Mouse (Mus musculus): ENCODE data around the gene Nfyc. TPM values are rescaled to one million over a fixed set of nuclear protein-coding genes. Genes with fewer than 3 reads are reported as not detected.

Nfyc gene
- total and polyA plus RNA-seq, 2 experiments from 2014 or later, result 91.1 to 174 TPM

DNA sequence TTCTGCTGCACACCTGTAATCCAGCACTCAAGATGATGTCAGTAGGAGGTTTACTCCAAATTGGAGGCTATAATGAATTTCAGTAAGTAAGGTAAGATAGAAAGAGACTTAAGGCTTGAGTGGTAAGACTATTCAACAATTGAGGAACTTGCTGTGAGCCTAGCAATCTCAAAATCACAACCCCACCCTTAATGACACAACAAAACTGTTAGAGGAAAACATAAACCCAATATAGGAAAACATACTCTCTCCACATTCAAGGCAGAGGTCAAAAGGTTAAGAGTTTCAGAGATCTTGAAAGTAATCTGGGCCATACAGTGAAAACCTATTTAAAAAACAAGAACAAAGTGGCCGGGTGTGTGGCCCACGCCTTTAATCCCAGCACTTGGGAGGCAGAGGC is 34.7 kb downstream of the Nfyc start:
- ATAC-seq (ENCODE audit: insufficient read depth, low read depth) (no peak), DNase-seq (ENCODE audit: low spot score) (no peak)
- Histone ChIP-seq H3K36me3 (replicated peaks; ENCODE audit: control insufficient read depth, insufficient read depth, low read length) (no peaks in the 10 kb centered on the region; the same call in 1 of the 2 replicates), H3K9me3 (replicated peaks; ENCODE audit: control insufficient read depth, low read length) (no peaks in the 10 kb centered on the region), H3K27ac (ENCODE audit: low read depth) (no peak overlapping the region), H3K4me3 (ENCODE audit: low read depth, low read length) (no peak overlapping the region), H3K4me2 (ENCODE audit: low read depth, low read length) (no peak overlapping the region), H3K9ac (replicated peaks; ENCODE audit: low read depth, low read length) (no peak overlapping the region), H3K27me3 (ENCODE audit: control insufficient read depth, insufficient read depth, low read length) (no peaks in the 10 kb centered on the region), H3K4me1 (ENCODE audit: control insufficient read depth, insufficient read depth) (peaks cover 33% of the 10 kb centered on the region)
- WGBS, result 86% methylated on average over 2 of the region's 2 CpGs
- TF ChIP-seq EP300 (IDR thresholded peaks at IDR 0.05; ENCODE audit: low read depth) (no peak), CTCF (IDR thresholded peaks at IDR 0.05; ENCODE audit: low read depth) (no peak)

DNA sequence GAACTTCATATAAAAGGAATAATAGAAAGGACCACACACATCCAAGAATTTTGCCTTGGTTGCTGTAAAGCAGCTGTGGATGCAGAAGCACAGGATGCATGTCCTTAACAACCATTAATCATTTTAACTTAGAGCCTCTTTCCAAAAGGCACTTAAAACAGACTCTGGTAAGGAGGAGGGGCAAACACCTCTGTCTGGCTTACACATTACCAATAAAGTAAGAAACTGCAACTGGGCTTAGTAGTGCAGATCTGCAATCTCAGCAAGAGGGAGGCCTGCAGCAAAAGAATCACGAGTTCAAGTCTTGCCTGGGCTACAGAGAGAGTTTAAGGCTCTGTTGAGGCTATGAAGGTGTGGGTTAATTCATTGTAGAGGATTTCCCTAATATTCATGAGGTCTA is 35.7 kb downstream of the Nfyc start:
- no peaks in the 10 kb centered on the region for H3K9me3 ChIP-seq (replicated peaks; ENCODE audit: control insufficient read depth, low read length)
- ATAC-seq (ENCODE audit: insufficient read depth, low read depth) (no peak), DNase-seq (ENCODE audit: low spot score) (no peak)
- no peak overlapping the region for H3K4me3 ChIP-seq (ENCODE audit: low read depth, low read length)
- no peak overlapping the region for H3K9ac ChIP-seq (replicated peaks; ENCODE audit: low read depth, low read length)
- no peak overlapping the region for H3K27ac ChIP-seq (ENCODE audit: low read depth)
- no peaks in the 10 kb centered on the region for H3K27me3 ChIP-seq (ENCODE audit: control insufficient read depth, insufficient read depth, low read length)
- no peak for TF ChIP-seq EP300 (IDR thresholded peaks at IDR 0.05; ENCODE audit: low read depth)
- 92% methylated on average over 1 of the region's 1 CpGs for WGBS
- peaks cover 28% of the 10 kb centered on the region for H3K4me1 ChIP-seq (ENCODE audit: control insufficient read depth, insufficient read depth)
- H3K36me3 ChIP-seq (replicated peaks; ENCODE audit: control insufficient read depth, insufficient read depth, low read length), result peaks cover 2% of the 10 kb centered on the region
- H3K4me2 ChIP-seq (ENCODE audit: low read depth, low read length), result no peak overlapping the region

GRCm38 (mm10) chr4:120792918-120793317 is 38.5 kb downstream of the Nfyc start:
- H3K9me3 ChIP-seq (replicated peaks; ENCODE audit: control insufficient read depth, low read length), result no peaks in the 10 kb centered on the region
- H3K4me2 ChIP-seq (ENCODE audit: low read depth, low read length), result no peak overlapping the region
- peaks cover 29% of the 10 kb centered on the region for H3K36me3 ChIP-seq (replicated peaks; ENCODE audit: control insufficient read depth, insufficient read depth, low read length)
- ATAC-seq (ENCODE audit: insufficient read depth, low read depth) (no peak), DNase-seq (ENCODE audit: low spot score) (no peak)
- WGBS, result 57% methylated on average over 2 of the region's 2 CpGs
- no peaks in the 10 kb centered on the region for H3K27me3 ChIP-seq (ENCODE audit: control insufficient read depth, insufficient read depth, low read length)
- peaks cover 24% of the 10 kb centered on the region for H3K4me1 ChIP-seq (ENCODE audit: control insufficient read depth, insufficient read depth)
- no peak overlapping the region for H3K9ac ChIP-seq (replicated peaks; ENCODE audit: low read depth, low read length)
- H3K27ac ChIP-seq (ENCODE audit: low read depth), result 0 out of 2 replicates have a peak overlapping the region, but pooled peaks have one; percentile 25
- no peak for TF ChIP-seq CTCF (IDR thresholded peaks at IDR 0.05; ENCODE audit: low read depth)
- TF ChIP-seq EP300 (IDR thresholded peaks at IDR 0.05; ENCODE audit: low read depth), result no peak
- no peak overlapping the region for H3K4me3 ChIP-seq (ENCODE audit: low read depth, low read length)

DNA sequence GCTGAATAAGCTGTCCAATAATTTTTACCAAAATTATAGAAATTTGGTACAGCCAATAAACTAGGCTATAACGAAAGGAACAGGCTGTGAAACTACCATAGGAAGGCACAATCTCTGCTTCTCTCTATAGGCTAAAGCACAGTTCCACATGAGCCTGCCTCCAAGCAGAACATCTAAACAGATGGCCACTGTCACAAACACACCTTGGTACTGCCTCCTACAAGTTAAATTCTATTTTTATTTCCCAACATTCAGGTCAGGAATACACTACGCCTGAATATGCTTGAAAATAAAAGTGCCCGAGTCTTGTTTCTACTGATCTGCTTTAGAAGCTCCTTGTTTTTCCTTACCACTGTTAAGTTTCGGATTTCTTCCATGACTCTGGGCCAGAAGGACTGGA is 41.3 kb downstream of the Nfyc start:
- DNase-seq (ENCODE audit: low spot score) (no peak), ATAC-seq (ENCODE audit: insufficient read depth, low read depth) (no peak)
- peaks cover 16% of the 10 kb centered on the region for H3K4me1 ChIP-seq (ENCODE audit: control insufficient read depth, insufficient read depth)
- no peak overlapping the region for H3K4me2 ChIP-seq (ENCODE audit: low read depth, low read length)
- peaks cover 56% of the 10 kb centered on the region for H3K36me3 ChIP-seq (replicated peaks; ENCODE audit: control insufficient read depth, insufficient read depth, low read length)
- H3K9me3 ChIP-seq (replicated peaks; ENCODE audit: control insufficient read depth, low read length), result no peaks in the 10 kb centered on the region
- no peak overlapping the region for H3K4me3 ChIP-seq (ENCODE audit: low read depth, low read length)
- WGBS, result 91% methylated on average over 4 of the region's 4 CpGs
- no peaks in the 10 kb centered on the region for H3K27me3 ChIP-seq (ENCODE audit: control insufficient read depth, insufficient read depth, low read length)
- H3K27ac ChIP-seq (ENCODE audit: low read depth), result no peak overlapping the region
- TF ChIP-seq EP300 (IDR thresholded peaks at IDR 0.05; ENCODE audit: low read depth), result no peak
- no peak for TF ChIP-seq CTCF (IDR thresholded peaks at IDR 0.05; ENCODE audit: low read depth)
- no peak overlapping the region for H3K9ac ChIP-seq (replicated peaks; ENCODE audit: low read depth, low read length)

- no peaks in the 10 kb centered on the region for H3K27me3 ChIP-seq (ENCODE audit: control insufficient read depth, insufficient read depth, low read length)
- H3K9ac ChIP-seq (replicated peaks; ENCODE audit: low read depth, low read length), result no peak overlapping the region
- no peak for TF ChIP-seq EP300 (IDR thresholded peaks at IDR 0.05; ENCODE audit: low read depth)
- TF ChIP-seq CTCF (IDR thresholded peaks at IDR 0.05; ENCODE audit: low read depth), result no peak
- DNase-seq (ENCODE audit: low spot score) (no peak), ATAC-seq (ENCODE audit: insufficient read depth, low read depth) (peak; percentile 16; the same call in 1 of the 2 replicates)
- no peaks in the 10 kb centered on the region for H3K9me3 ChIP-seq (replicated peaks; ENCODE audit: control insufficient read depth, low read length)
- WGBS, result 64% methylated on average over 5 of the region's 5 CpGs
- no peaks in the 10 kb centered on the region for H3K4me1 ChIP-seq (ENCODE audit: control insufficient read depth, insufficient read depth)
- peaks cover 40% of the 10 kb centered on the region for H3K36me3 ChIP-seq (replicated peaks; ENCODE audit: control insufficient read depth, insufficient read depth, low read length)
- no peak overlapping the region for H3K4me2 ChIP-seq (ENCODE audit: low read depth, low read length)
- no peak overlapping the region for H3K4me3 ChIP-seq (ENCODE audit: low read depth, low read length)
- no peak overlapping the region for H3K27ac ChIP-seq (ENCODE audit: low read depth)
These were observed 75.6 kb downstream of the Nfyc start for GRCm38 (mm10) chr4:120755801-120756200.

DNA sequence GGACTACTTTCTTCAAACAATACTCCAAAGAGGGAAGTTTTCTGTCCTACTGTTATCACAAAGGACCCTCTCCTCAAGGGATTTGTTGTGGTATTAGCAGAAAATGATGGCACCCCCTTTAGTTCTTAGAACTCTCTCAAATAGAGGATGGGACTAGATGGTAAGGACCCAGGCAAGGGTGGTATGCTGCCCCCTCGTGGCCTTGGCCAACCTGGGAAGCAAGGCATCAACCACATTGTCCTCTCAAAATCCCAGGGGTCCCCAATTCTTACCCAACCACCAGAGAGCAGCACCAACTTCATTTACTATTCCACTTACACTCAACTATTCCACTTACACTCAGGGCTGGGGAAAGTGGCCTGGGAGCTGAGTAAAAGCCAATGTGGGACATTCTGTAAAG is 76.1 kb downstream of the Nfyc start:
- 0% methylated on average over 1 of the region's 1 CpGs for WGBS
- H3K27ac ChIP-seq (ENCODE audit: low read depth), result no peak overlapping the region
- H3K4me2 ChIP-seq (ENCODE audit: low read depth, low read length), result no peak overlapping the region
- no peak overlapping the region for H3K9ac ChIP-seq (replicated peaks; ENCODE audit: low read depth, low read length)
- no peaks in the 10 kb centered on the region for H3K4me1 ChIP-seq (ENCODE audit: control insufficient read depth, insufficient read depth)
- DNase-seq (ENCODE audit: low spot score) (peak; percentile 41), ATAC-seq (ENCODE audit: insufficient read depth, low read depth) (peak; percentile 64; the same call in 1 of the 2 replicates)
- TF ChIP-seq CTCF (IDR thresholded peaks at IDR 0.05; ENCODE audit: low read depth) (peak; percentile 78), EP300 (IDR thresholded peaks at IDR 0.05; ENCODE audit: low read depth) (no peak)
- H3K27me3 ChIP-seq (ENCODE audit: control insufficient read depth, insufficient read depth, low read length), result no peaks in the 10 kb centered on the region
- H3K36me3 ChIP-seq (replicated peaks; ENCODE audit: control insufficient read depth, insufficient read depth, low read length), result peaks cover 35% of the 10 kb centered on the region
- no peak overlapping the region for H3K4me3 ChIP-seq (ENCODE audit: low read depth, low read length)
- H3K9me3 ChIP-seq (replicated peaks; ENCODE audit: control insufficient read depth, low read length), result no peaks in the 10 kb centered on the region

All from heart, postnatal 0 days (tissue).